Mouse (Mus musculus) liver, postnatal 0 days (tissue): ENCODE results near the gene Gdap1l1.

Experiments
- CTCF ChIP-seq: sonication (generic); IDR thresholded peaks from 2 replicates; pipeline ENCODE4 v1.5.1; 2016; ENCODE audit warnings: antibody characterized with exemption, low read depth
- EP300 ChIP-seq: IDR thresholded peaks from 2 replicates; pipeline ENCODE4 v1.6.1; 2016; ENCODE audit warnings: antibody characterized with exemption, low read depth, mild to moderate bottlenecking

- TF ChIP-seq EP300 = no peak
- no peak for TF ChIP-seq CTCF
Measured at GRCm38 (mm10) chr2:163392436-163392835, 45.8 kb upstream of the Gdap1l1 start.
